Mouse (Mus musculus) neutrophil, adult 83 days (primary cell): ENCODE data around the gene Anks3. TPM values are rescaled to one million over a fixed set of nuclear protein-coding genes. Genes with fewer than 3 reads are reported as not detected.

Source experiments
- total RNA-seq, 2 experiments: library from RNA; stranded (reverse); gene quantifications; one replicate each; pipeline ENCODE4 v1.2.4; 2023

Gene Anks3
- total RNA-seq = 10 to 100 TPM; 37.1 to 42.3 TPM

DNA sequence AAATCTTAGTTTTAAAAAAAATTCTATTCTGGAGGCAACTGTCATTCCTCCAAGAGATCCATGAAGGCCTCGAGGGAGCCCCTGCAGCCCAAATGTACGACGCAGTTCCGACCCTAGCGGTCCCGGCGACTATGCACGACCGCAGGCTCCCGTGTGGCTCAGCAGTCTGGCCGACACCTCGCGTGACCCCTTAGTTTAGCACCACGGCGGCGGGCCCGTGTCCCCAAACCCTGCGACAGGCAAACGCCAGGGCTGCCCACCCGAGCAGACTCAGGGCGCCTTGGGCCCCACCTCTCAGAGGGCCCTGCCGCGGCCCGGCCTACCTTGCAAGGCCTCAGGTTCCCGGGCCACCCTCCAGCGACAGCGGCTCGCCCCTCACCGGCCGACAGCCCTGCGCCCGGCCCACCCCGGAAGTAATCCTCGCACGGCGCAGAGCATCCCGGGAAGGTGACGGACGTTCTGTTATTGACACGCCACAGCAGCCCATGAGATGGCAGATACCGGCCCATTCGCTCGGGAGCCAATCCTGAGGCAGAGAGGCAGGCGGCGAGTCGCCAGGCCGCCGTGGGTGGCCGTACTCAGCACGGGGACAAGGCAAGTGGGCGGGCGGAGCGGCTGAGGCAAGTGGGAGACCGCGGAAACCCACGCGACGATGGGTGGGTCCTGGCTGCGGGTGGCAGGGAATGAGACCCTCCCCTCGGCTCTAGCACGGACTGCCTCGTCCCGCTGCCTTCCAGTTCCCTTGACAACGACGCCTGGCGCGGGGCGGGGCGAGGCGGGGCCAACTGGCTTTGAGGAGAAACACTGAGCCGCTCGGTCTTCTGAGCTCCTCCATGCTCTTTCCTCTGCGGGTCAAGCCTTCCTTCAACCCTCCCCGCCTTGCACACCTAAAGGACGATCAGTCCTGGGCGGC, at the start of gene Anks3:
TSS of gene Anks3 (minus strand) at position 409 of the 913 bp plus-strand sequence.

DNA sequence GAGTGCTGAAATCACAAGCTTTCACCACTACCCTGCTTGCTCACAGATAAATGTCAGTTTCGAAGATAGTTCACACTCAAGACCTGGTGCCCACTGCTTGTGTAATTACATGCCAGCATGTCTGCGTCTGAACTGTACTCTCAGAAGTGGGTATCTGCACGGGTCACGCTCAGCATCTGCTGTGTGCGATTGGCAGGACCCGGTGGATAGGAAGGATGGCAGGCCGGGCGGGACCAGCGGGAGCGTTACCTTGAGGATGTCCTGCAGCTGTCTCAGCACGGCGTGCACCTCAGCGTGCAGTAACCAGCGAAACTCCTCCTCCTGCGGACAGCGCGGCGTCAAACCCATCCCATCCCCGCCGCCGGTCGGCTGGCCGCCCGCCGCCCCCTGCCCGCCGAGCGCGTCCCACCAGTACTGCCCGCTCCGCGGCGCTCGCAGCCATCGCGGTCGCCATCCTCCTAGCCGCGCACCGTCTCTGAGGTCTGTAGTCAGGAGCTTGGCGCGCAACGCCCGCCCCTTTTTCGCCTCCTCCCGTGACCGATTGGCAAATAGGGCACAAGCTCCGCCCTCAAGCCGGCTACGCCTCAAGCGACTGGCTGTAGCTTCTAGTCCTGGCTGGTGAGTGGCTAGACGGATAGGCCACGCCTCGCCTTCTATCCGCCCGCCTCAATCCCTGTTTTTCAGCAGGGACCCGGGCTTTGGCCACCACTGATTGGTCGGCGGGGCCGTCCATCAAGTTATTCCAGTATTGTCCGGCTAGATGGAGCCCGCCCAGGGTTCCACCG, 49.2 kb upstream of the Anks3 start, which contains the start of gene Rogdi:
TSS of gene Rogdi (minus strand) at position 500 of the 785 bp plus-strand sequence.

DNA sequence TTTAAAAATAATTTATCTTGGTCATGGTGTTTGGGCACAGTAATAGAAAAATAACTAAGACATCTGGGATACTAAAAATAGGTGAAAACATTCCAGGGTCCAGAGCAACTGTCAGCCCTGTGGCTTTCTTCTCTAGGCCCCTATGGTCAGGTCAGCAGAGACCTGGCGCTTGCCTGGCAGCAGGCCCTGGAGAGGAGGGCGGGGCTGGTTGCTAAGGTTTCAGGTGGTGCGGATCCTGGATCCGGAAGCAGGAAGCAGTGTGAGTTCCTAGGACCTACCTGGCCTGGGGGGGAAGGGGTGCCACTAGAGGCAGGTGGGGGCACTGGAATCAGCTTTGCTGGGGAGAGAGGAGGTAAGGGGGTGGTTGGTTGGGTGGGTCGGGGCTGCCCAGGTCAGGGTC, 43.1 kb upstream of the Anks3 start, which contains the start of gene Smim22:
TSS of gene Smim22 (plus strand) at position 222 of the 400 bp plus-strand sequence.

DNA sequence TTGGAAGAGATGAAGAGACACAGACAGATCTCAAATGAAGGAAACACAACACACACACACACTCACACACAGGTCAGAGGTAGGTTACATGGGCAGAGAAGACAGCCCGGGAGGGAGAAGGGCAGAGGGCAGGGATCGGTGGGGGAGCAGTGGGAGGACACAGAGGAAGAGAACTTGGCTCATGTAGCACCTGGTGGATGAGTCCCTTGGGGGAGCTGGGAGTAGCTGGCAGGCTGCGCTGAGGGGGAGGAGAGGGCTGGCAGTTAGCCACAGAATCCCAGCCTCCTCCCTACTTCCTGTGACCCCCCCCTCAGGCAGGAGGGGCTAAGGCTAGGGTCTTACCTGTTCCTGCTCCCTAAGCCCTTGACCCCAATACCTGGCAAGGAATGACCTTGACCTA, 33.5 kb upstream of the Anks3 start, which contains the start of gene Sept12:
TSS of gene Sept12 (minus strand) at position 300 of the 400 bp plus-strand sequence.

DNA sequence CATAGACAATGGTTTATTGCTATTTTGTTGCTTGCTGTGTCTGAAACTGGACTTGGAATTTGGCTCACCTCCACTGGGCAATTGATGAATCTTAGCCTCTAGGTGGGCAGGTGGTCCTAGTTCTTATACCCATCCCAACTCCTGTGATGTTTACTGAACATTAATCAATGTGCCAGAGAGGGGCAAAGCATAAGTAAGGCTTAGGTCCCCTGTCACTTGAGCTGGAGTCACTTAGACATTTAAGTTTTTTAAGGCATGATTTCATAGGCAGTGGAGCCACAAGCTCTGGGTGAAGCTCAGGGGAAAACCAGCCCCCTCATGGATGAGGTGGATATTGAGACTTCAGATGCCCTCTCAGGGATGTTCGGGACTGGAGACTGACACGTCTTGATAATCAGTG, 25.5 kb downstream of the Anks3 start, which contains the start of gene Nudt16l1:
TSS of gene Nudt16l1 (plus strand) at position 301 of the 400 bp plus-strand sequence.

Other genes starting within 250 kb of the Anks3 start
- 10 to 100 TPM; 20.7 to 28.1 TPM for gene Nmral1, start 244.8 kb downstream of the Anks3 start, total RNA-seq
- 10 to 100 TPM; 49.4 to 52.9 TPM for gene Hmox2, start 237.8 kb downstream of the Anks3 start, total RNA-seq
- gene Cdip1, start 173.9 kb downstream of the Anks3 start, total RNA-seq = 10 to 100 TPM; 12.9 to 14.2 TPM
- gene 4930562C15Rik, start 128.8 kb downstream of the Anks3 start, total RNA-seq = not detected
- gene Ubald1, start 83.9 kb downstream of the Anks3 start, total RNA-seq = 10 to 100 TPM; 47.8 to 49.8 TPM
- 10 to 100 TPM; 55.9 to 58.3 TPM for gene Mgrn1, start 78.0 kb downstream of the Anks3 start, total RNA-seq
- 10 to 100 TPM; 27.4 to 28.9 TPM for gene Nudt16l1, start 25.4 kb downstream of the Anks3 start, total RNA-seq
- gene Sept12, start 33.6 kb upstream of the Anks3 start, total RNA-seq = not detected
- not detected for gene Smim22, start 43.1 kb upstream of the Anks3 start, total RNA-seq
- 100 to 1,000 TPM; 243 to 295 TPM for gene Rogdi, start 49.3 kb upstream of the Anks3 start, total RNA-seq
- 100 to 1,000 TPM; 126 to 128 TPM for gene Glyr1, start 85.7 kb upstream of the Anks3 start, total RNA-seq
- 10 to 100 TPM; 58.3 to 69.4 TPM for gene Ubn1, start 85.9 kb upstream of the Anks3 start, total RNA-seq
- gene Ppl, start 168.2 kb upstream of the Anks3 start, total RNA-seq = under 1 TPM; 0.18 to 0.22 TPM
- not detected for gene Sec14l5, start 182.9 kb upstream of the Anks3 start, total RNA-seq
- gene Nagpa, start 239.8 kb upstream of the Anks3 start, total RNA-seq = 10 to 100 TPM; 29.1 to 35.5 TPM